Mouse (Mus musculus) CH12.LX (cell line): Measurements from ENCODE around the gene Hexim2.

Source experiments
- CHD2 ChIP-seq: IDR thresholded peaks from 2 replicates; pipeline ENCODE4 v1.6.1; 2011; ENCODE audit warnings: low read length, improper control_type of control experiment
- E2F4 ChIP-seq: IDR thresholded peaks from 2 replicates; pipeline ENCODE4 v1.6.1; 2011; ENCODE audit warnings: low read depth, low read length, improper control_type of control experiment; ENCODE audit not compliant: insufficient replicate concordance
- RCOR1 ChIP-seq: conservative IDR thresholded peaks from 2 replicates; pipeline ENCODE4 v1.6.1; 2012; ENCODE audit warnings: low read depth, mild to moderate bottlenecking, inconsistent platforms, low read length, improper control_type of control experiment
- TCF12 ChIP-seq: IDR thresholded peaks from 2 replicates; pipeline ENCODE4 v1.6.1; 2014; ENCODE audit warnings: low read depth, mild to moderate bottlenecking, inconsistent platforms, low read length, improper control_type of control experiment
- ZC3H11A ChIP-seq: IDR thresholded peaks from 2 replicates; pipeline ENCODE4 v1.6.1; 2012; ENCODE audit warnings: low read depth, mild to moderate bottlenecking, inconsistent platforms, low read length, improper control_type of control experiment

- TF ChIP-seq E2F4 = no peak
- no peak for TF ChIP-seq CHD2
- TF ChIP-seq TCF12 = no peak
- no peak for TF ChIP-seq ZC3H11A
- TF ChIP-seq RCOR1 = no peak
These were observed 37.4 kb downstream of the Hexim2 start for GRCm38 (mm10) chr11:103169664-103170063.
